Mouse (Mus musculus): ENCODE data around the gene Gm10662. TPM values are rescaled to one million over a fixed set of nuclear protein-coding genes. Genes with fewer than 3 reads are reported as not detected.
"Not testable (repeated sequence)": the region's sequence is repeated elsewhere in the genome, so short reads cannot be mapped to it uniquely, and the experiment has no call there.

Gene Gm10662
- not detected for total RNA-seq (2021)
- long read RNA-seq, experiment 1: 0 reads
- long read RNA-seq, experiment 2: 0 reads

DNA sequence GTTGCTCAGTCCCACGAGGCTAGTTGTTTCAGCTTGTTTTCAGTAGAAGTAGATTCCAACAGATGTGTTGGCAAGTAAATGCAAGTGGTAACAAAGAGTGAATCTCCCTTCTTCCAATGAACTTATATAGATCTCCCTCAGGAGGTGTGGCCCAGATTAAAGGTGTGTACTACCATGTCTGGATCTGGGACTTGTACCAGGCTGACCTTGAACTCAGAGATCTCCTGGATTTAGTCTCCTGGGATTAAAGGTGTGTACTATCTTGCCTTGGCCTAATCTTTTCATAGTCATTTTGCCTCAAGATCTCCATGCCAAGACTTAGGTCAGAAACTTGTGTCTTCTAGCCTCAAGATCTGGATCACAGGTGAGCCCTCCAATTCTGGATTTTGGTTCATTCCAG lies at the start of gene Gm10662:
Gene Gm10662, minus strand, starts transcription at position 101 of the 400 bp plus-strand sequence.
- DNase-seq: not testable (repeated sequence)

DNA sequence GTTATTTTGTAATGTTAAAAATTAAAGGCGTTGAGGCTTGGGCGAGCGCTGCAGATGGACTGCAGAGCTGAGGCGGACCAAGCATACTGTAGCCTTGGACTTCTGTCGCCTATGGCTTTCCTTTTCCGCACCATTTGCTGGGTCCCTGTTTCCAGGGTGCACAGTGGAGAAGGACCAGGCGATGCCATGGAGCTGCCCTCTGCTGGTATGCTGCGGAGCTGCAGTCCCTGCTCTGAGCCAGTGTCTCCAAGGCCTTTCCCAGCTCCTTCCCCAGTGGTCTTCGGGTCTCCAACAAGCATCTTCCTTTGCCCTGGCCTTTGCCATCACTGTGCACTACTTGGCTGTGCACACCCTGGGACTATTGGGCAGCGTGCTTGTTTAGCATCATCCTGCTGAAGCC lies 19.2 kb upstream of the Gm10662 start:
- DNase-seq: not testable (repeated sequence)

Other genes starting within 250 kb of the Gm10662 start
- gene Gm4214, start 159.8 kb downstream of the Gm10662 start, total RNA-seq (2021): not detected
- gene Gm4216, start 124.6 kb downstream of the Gm10662 start, total RNA-seq (2021): not detected
- not detected for gene Vmn1r163, start 88.9 kb downstream of the Gm10662 start, total RNA-seq (2021)
- gene Gm8720, start 77.0 kb downstream of the Gm10662 start, total RNA-seq (2021): not detected
- gene Vmn1r165, start 72.9 kb upstream of the Gm10662 start, total RNA-seq (2021): not detected
- gene Vmn1r166, start 107.2 kb upstream of the Gm10662 start, total RNA-seq (2021): not detected
- not detected for gene Gm6902, start 134.4 kb upstream of the Gm10662 start, total RNA-seq (2021)
- gene Nlrp4e, start 156.7 kb upstream of the Gm10662 start, total RNA-seq (2021): not detected
- gene Nlrp5, start 241.4 kb upstream of the Gm10662 start, total RNA-seq (2021): under 1 TPM in 1 of 2 experiments, not detected in 1; 0.10 TPM

Data from gastrocnemius, postnatal 25 days (tissue).